Mouse (Mus musculus) testis, postnatal 14 days (tissue): Measurements from ENCODE around the gene Wipi1.

Experiments
- DNase-seq: peaks from one replicate; pipeline ENCODE4 v3.0.0; 2021; ENCODE audit warnings: low spot score

Gene Wipi1

DNA sequence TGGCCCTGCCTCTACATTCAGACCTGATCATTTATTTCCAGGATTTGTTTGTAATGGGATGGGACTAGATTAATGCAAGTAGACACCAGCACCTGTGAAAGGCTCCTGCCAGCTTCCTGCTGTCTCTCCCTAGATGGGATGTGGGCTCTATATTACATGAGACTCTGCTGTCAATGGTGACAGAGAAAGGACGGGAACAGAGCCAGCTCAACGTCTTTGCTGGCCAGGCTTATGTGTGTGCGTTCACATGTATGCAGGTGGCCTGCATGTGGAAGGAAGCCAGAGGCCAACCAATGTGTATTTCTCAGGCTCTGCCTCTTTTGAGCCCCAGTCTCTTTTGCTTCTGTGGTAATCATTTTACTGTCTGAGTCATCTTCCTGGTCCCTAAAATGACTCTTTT, 33.2 kb downstream of the Wipi1 start:
- no peak for DNase-seq

DNA sequence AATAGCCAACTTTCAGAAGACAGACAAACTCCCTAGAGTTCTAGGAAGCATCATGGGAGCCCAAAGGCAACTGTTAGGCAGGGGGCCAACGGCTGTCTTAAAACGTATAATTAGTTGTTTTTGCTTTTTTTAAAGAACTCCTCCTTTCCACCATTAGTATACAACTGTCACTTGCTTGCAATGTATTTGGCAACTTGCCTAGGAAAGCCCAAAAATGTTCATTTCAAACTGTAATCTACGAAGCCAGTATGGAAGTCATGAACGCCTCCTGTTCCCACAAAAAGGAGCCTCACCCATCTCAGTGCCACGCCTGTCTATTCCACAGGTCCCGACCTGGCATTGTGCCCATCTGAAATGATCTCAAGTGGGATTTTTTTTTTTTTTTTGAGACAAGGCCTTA, 35.9 kb downstream of the Wipi1 start:
- no peak for DNase-seq

DNA sequence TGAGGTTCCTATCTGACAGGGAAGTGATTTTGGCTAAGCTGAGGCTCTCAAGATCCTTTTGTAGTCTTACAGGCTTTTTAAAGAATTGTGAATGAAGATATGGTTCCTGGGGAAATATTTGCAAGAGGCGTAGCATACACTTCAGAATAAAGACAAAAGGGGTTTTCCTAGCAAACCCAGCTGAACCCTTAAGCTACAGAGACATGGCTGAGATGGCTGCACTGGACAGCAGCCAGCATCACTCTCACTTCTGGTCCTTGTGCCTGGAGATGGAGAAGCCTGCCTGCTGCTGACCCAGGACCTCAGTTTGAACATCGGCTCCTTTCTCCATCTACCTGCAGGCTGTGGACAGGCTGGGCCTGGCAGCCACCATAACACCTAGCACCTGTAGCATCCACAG, 37.2 kb downstream of the Wipi1 start:
- DNase-seq = no peak

DNA sequence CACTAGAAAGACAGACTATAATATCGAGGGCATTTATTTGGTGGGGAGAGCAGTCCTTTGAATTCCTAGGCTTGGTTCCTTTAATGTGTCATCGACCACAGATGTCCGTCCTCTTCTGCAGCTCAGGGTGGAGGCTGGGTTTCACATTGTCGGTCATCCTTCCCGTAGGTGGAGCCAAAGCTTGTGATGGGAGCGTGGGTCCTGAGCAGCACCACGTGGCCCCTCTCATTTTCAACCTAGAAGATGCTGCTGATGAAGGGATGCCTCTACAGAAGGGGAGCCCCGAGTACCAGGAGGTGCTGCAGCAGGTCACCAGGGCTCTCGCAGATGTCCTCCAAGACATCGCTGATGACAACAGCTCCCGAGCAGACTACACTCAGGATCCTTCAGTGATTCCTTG, 39.7 kb downstream of the Wipi1 start:
- DNase-seq = no peak

DNA sequence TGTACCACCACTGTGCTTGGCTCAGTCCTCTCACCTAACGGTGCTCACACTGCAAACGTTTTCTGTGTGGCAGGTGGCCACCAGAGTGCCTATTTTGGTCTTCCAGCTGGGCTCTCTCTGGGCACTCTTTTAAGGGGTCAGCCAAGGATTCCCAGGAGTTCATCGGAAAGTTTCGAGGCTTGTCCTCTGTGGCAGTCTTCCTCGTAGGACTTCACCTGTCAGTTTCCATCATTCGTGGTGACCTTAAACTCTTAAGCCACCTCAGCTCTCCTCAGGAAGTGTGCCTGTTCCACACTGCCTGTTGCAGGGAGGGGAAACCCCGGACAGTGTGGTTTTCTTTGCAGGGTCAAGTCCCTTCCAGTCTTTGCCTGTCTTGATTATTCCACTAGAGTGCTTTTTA, 42.0 kb downstream of the Wipi1 start:
- DNase-seq = no peak

DNA sequence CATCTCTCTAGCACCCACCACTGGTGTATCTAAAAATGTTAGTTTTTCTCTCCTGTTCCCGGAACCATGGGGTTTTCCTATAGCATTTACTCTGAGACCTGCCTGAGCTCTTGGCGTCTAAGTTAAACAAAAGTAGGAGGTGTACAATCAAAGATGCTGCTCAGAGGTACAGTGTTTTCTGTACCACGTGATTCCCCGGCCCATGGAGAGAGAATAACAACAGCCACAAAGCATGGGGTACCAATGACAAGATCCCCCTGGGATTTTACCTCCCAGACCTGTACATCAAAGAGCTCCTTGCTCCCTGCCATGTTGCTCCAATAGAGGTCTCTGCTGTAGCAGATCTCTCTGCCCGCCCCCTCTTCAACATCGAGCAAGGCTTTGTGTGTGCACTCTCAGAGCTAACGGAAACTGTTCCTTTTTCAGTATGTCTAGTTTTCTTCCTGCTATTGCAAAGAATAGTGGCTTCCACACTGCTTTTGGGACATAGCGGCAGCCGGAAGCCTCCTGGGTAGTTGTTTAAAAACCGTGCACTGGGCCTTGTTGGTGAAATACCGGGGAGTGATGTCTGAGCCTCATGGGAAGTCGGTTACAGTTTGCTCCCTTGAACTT, 42.7 kb downstream of the Wipi1 start:
- no peak for DNase-seq

DNA sequence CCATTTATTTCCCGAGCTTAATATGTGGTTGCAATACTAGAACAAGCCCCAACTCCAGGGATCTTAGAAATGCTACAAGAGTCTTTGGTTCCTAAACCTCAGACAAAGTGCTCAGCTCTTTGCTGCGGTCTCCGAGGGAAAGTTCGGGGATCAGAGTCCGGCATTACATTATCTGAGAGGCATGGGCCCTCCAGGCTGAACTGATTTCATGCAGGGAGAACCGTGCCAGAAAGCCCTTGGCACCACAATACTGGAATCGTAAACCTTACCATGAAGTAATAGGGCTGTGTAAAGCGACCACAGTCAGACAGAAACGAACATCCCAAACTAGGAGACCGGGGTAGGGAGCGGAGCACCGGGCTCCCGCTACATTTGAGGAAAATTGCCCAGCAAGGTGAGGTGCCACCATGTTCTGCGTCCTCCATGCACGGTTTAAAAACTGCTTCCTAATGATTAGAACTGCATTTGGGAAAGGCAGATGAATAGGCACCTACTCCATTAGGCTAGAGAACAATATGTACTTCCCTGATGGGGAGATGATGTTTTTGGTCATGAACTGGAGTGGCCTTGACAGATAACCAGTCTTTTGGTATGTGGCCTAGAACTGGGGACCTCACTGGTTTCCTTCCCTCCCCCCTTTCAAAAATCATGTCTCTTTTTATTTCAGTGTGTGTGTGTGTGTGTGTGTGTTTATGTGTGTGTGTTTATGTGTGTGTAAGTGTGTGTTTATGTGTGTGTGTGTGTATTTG, 47.1 kb downstream of the Wipi1 start:
- DNase-seq = no peak

DNA sequence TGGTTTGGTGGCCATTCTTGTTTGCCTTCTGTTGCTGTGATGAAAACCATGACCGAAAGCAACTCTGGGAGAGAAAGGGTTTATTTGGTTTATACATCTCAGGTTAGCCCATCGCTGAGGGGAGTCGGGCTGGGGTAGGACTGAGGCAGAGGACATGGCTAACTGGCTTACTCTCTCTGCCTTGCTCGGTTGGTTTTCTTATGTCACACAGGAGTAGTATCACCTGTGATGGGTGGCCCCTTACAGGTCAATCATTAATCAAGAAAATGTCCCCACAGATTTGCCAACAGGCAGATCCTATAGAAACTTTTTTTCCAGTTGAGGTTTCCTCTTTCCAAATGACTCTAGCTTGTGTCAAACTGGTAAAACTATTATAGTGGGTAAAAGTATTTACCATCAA, 48.1 kb downstream of the Wipi1 start:
- DNase-seq = no peak

DNA sequence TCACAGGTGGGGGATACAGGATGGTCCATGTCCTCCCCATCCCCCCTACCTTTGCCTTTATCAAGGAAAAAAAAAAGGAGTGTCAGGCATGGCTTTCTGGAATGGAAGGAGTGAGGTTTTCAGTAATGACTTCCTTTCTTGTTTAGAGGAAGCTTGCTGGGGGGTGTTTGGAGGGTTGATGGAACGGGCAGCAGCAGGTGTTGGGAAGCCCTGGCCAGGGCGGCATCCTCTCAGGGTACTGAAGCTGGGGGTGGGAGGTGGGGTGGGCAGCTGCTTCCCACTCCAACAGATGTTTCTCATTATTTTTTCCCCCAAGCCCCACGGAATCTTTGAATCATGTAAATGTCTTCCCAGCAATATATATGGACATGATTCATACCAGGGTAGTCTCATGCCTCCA, 50.3 kb downstream of the Wipi1 start:
- DNase-seq = no peak

DNA sequence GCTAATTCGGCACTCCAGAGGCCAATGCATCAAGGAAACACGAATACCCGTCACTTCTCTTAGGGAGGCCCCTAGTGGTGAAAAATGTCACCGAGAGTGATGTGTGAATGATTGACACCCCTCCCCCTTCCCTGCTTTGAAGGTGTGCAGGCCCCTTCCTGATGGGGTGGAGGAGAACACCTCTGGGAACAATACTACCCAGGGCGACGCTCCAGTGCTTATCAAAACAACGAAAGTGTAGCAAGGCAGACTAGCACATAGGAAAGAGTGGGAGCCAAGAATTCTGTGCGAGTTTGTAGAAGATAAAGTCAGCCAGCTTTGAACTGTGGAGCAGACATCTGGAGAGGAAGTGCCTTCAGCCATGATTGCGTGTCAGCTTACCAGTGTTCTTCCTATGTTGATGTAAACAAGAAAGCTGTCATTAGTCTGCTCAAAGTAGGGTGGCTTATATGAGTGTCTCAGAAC, 50.9 kb downstream of the Wipi1 start:
- no peak for DNase-seq

DNA sequence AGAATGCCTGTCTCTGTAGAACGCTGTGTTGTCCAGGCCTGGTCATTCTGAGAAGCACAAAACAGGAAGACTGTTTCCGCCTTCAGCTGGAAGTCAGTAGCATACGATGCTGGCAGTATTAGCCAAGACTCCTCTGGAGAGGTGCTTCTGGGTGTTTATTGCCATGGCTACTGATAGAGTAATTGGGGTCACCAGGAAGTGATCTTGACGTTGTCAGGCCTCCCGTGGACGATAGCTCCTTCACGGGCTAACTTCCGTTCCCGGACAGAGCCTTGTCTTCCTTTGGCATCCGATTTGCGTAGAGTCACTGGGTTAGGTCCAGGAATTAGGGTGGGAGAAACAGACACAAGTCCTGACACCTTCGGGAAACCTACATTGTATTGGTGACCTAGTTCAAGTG, 52.5 kb downstream of the Wipi1 start:
- no peak for DNase-seq

DNA sequence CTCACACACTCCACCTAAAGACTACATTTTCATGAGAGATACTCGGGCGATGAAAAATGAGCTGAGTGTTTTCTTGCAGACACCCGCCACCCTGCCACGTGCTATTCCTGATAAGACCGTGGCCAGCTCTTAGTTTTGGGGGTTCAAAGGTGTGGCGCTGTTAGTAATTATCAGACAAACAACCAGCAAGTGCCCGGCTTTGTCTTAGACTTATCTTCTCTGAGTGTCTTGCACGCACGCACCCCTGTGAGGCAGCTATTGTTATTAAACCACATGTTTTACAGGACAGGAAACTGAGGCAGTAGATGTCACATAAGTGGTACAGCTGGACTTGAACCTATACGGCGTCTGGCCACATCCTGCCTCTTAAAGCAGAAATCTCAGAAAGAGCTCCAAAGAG, 54.3 kb downstream of the Wipi1 start:
- no peak for DNase-seq

DNA sequence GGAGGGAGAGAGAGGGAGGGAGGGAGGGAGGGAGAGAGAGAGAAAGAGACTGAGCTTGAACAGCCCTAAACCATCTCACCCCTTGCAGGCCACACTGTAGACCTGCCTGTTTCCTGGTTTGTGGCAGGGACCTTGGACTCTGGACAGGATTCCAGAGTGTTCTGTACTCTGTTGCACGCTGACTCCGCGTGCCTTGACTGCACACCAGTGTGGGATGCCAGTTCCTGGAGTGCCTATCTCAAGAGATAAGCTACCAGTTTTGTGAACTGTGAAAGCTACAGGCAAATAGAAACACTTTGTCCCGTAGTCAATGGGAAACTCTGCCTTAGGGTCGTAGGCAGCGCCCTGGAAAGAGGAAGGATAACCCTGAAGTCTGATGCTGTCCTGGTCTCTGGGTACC, 55.6 kb downstream of the Wipi1 start:
- DNase-seq = peak; percentile 70

DNA sequence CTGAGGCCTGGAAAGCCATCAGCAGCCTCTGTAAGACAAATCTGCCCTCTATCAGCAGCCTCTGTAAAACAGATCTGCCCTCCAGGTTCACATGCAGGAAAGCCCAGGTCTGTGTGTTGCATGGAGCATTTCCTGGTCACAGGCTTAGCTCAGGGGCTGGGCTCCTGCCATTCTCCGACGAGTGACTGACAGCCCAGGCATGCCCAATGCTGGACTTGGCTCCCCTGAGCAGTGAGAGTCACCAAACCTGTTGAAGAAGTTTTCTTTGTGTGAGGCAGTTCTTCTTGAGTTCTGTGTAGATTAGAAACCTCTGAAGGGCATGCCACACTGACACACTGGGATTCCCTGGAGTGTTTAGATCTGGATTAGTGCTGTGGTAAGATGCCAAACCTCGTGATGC, 57.3 kb downstream of the Wipi1 start:
- DNase-seq = no peak

DNA sequence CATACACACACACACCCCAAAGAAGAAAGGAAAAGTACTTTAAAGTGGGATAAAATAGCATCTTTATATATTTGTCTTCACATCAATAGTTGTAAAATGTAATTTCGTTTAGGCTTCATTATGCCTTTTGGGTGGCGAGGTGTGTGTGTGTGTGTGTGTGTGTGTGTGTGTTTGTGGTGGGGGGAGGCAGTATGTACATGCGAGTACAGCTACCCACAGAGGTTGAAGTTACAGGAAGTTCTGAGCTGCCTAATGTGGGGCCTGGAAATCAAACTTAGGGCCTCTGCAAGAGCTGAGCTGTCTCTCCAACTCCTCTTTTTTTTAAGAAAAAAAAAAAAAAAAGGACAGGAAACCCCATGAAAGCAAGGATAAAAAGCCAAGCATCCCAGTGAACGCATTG, 57.8 kb downstream of the Wipi1 start:
- no peak for DNase-seq

DNA sequence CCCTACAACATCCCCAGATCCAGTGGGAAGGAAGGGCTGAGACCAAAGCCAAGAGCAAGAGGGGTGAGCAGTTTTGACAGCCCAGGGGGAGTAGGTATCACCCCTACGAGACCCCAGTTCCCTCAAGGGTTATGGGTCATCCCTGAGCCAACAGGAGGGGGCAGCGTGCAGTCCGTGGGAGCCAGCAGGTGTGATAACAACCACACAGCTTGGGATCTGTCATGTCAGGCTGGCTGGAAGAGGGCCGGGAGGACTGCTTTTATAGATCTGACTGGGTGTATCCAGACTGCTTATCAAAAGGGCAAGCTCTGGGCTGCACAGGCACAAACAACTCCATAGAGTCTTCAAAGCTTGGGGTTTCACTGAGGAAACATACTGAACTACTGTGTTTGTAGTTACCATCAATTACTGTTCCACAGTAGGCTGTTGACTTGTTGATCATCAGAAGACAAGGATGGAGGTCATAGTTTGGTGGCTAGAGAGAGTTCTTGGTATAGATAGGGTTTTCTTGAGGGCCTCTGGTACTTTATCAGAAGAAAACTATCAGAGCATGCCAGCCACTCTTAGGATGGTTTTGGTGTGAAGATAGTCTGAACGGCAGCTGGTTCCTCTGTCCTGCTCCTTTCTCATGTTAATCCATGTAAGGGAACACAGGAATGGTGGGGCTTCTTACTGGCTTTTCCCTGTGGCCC, 62.0 kb downstream of the Wipi1 start:
- DNase-seq = no peak

DNA sequence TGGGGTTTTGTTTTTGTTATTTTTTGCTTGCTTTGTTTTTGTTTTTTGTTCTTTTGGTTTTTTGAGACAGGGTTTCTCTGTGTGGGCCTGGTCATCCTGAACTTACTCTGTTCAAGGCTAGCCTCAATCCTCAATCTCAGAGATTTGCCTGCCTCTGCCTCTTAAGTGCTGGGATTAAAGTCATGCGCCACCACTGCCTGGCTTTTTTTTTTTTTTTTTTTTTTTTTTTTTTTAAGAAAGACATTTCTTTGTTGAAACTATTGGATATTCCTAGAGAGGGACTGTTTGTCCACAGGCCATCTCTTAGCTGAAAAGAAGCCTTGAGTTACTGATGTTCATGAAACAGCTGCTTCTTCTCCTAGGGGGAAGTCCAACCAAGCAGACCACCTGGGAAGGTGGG, 64.1 kb downstream of the Wipi1 start:
- no peak for DNase-seq

DNA sequence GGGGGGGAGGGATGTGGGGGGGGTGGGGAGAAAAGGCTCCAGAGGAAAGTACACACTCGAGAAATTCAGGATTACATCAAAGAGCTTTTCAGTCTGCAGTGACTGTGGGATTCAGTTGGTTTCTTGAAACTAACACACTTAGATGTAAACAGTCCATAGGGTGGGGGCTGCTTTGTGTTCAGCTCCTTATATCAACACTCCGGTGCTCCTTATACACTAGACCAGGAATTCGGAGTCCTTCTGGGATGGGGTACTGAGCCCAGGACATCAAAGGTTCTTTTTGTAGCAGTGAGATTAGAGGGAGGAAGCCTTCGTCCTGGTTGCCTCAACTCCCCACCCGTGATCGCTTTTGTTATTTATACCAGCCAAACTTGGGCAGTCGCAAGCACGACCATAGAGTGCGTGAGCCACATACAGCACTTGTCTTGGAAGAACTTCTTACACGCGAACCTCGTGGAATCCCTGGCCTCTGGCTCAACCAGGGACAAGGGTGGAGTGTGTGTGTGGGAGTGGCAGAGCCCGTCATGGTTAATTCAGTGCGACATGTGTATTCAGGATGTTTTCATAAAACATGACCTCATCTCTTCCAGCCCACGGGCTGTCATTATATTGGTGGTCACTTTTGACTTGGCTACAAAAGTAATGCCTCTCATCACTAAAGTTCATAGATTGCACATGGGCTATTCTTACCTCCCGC, 65.3 kb downstream of the Wipi1 start:
- no peak for DNase-seq

DNA sequence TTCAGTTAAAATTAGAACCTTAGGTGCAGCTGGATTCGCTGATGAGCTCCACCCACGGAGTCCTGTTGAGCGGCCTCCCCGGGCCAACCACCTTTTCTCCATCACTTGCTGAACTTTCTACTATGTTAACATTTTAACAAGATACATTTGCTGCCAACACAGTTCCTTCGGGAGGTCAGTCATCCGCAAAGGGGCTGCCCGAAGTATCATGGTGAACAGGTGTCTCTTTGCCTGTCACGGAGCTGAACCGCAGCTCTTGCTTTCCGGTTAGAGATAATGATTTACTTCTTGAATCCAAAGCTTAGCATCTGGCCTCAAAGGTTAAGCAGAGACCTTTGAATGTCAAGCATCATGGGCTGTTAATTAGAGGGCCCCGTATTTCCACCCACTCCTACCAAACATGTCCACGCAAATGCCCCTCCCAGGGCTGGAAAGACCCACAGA, 66.0 kb downstream of the Wipi1 start:
- peak; percentile 71 for DNase-seq

DNA sequence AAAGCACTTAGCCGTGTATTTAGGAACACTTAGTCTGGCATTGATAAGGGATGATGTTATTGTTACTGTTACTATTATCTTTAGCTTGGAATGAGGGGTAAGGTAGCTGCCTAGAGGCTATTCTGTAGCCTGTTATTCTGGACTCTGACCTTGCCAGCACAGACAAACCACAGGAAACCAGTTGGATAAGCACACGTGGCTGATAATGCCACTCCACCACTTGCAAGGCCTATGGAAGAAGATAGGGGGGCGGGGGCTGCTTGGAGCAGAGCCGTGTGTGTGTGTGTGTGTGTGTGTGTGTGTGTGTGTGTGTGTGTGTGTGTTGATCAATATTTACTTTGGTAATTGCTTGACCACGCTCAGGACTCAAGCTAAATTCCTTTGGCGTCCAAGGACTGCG, 66.5 kb downstream of the Wipi1 start:
- no peak for DNase-seq

DNA sequence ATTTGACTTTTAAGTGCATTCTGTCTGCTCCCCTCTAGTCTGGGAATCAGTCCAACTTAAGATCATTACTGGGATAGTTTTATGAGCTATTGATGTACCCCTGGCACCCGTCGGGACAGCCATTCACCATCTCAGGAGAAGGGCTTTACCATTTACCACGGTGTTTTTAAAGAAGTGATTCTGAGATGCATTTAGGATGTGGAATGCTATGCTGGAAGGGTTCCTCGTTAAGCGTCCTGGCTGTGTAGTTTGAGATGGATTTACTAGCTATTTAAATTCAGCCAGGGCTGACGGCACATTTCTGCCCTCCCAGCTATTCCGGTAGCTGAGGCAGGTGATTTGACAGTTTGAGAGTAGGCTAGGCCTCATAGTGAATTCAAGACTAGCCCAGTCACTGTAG, 67.3 kb downstream of the Wipi1 start:
- no peak for DNase-seq

DNA sequence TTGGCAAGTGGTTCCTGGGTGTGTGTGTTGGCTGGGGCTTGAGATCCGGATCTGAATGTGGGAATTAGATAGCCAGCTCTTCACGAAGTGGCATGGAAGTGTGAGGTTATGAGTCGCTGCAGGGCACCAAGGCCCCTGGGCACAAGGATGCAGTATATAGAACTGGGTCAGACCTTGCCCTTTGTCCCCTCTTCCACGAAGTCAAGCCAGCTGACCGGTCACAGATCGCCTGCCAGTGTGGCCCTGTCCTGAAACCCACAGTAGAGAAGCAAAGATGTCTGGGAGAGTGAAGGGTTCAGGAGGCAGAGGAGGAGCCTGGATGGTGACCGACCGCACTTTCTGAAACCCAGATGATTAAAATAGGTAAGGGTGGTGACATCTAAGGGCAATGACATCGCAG, 68.3 kb downstream of the Wipi1 start:
- no peak for DNase-seq

DNA sequence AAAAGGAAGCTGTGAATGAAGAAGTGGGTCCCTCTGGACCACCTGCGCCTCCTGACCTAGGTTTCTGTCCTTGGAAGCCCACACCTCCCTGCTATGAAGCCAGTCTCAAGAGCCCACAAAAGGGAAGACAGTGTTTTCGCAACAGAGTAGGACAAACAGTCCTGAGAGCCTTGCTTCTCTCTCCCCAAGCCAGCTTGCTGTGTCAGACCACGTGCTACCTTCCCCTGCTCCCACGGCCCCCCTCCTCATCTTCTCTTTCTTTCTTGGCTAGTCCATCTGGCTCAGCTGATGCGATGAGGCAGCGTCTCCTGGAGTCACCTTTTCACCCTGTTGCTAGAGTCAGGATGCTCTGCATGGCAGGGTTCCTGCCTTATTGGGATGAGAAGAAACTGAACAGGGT, 72.5 kb downstream of the Wipi1 start:
- DNase-seq = no peak
